Mouse (Mus musculus) embryonic facial prominence, embryonic 10.5 days (tissue): ENCODE measurements around the gene Sart1. TPM values are rescaled to one million over a fixed set of nuclear protein-coding genes. Genes with fewer than 3 reads are reported as not detected.

Experiments
- DNase-seq: peaks from one replicate; pipeline ENCODE4 v3.0.0-alpha.2; 2017; ENCODE audit warnings: low spot score
- H3K27ac ChIP-seq: fragments of 300-500 bp; sonication (generic); replicated peaks from 2 replicates; pipeline ENCODE4 v1.5.1; 2016; ENCODE audit warnings: mild to moderate bottlenecking
- H3K27me3 ChIP-seq: fragments of 300-500 bp; sonication (generic); replicated peaks from 2 replicates; pipeline ENCODE4 v1.6.1; 2016; ENCODE audit warnings: low read depth, mild to moderate bottlenecking; ENCODE audit not compliant: poor library complexity, severe bottlenecking
- H3K36me3 ChIP-seq: fragments of 300-500 bp; sonication (generic); replicated peaks from 2 replicates; pipeline ENCODE4 v1.6.1; 2016; ENCODE audit warnings: mild to moderate bottlenecking, moderate library complexity
- H3K4me1 ChIP-seq: fragments of 300-500 bp; sonication (generic); 2 replicates; pipeline ENCODE4 v1.6.1; 2016
- H3K4me3 ChIP-seq: fragments of 300-500 bp; sonication (generic); 2 replicates; pipeline ENCODE4 v1.5.1; 2016; ENCODE audit warnings: mild to moderate bottlenecking, moderate library complexity
- H3K9me3 ChIP-seq: fragments of 300-500 bp; sonication (generic); 2 replicates; pipeline ENCODE4 v1.6.1; 2016; ENCODE audit warnings: mild to moderate bottlenecking
- WGBS: fragments of 180-500 bp; shearing (Covaris S2); methylation state at CpG from one replicate; pipeline ENCODE4 v1.1.7; 2016; 5-methylcytosine and 5-hydroxymethylcytosine counted together
- polyA plus RNA-seq: library from polyadenylated mRNA; unstranded; fragments of >200 nt; fragmentation: Nextera tagmentation; extraction: Ambion mirVana; gene quantifications from 2 replicates; pipeline ENCODE4 v1.2.1, GENCODE M21; 2016

Sart1 gene
- polyA plus RNA-seq, 1 experiment from 2014 or later: 89.4 TPM

GRCm38 (mm10) chr19:5384715-5385114 is 3.8 kb downstream of the Sart1 start:
- WGBS: 94% methylated on average over 8 of the region's 8 CpGs
- no peaks in the 10 kb centered on the region for H3K9me3 ChIP-seq
- H3K27ac ChIP-seq: no peak overlapping the region
- peaks cover 23% of the 10 kb centered on the region for H3K4me1 ChIP-seq
- no peak overlapping the region for H3K4me3 ChIP-seq
- H3K36me3 ChIP-seq: peaks cover 72% of the 10 kb centered on the region
- DNase-seq: no peak
- H3K27me3 ChIP-seq: no peaks in the 10 kb centered on the region

GRCm38 (mm10) chr19:5383326-5383725 is 5.2 kb downstream of the Sart1 start:
- no peak overlapping the region for H3K27ac ChIP-seq
- no peak for DNase-seq
- H3K27me3 ChIP-seq: no peaks in the 10 kb centered on the region
- H3K4me3 ChIP-seq: no peak overlapping the region
- H3K9me3 ChIP-seq: no peaks in the 10 kb centered on the region
- 92% methylated on average over 12 of the region's 12 CpGs for WGBS
- H3K4me1 ChIP-seq: peaks cover 16% of the 10 kb centered on the region
- H3K36me3 ChIP-seq: peaks cover 85% of the 10 kb centered on the region

DNA sequence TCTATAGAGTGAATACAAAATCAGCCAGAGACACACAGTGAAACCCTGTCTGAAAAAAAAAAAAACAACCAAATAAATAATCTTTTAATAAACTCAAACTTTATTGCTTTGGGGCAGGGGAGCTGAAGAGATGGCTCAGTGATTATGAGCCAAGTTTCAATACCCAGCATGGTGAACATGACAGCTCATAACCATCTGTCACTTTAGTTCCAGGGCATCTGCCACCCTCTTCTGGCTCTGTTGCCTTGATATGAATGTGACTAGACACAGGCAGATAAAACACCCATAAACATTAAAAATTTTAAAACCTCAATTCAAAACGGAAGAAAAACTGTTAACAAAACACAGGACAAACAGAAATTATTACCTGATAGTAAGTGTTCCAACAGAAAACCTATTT is 11.1 kb downstream of the Sart1 start:
- no peaks in the 10 kb centered on the region for H3K9me3 ChIP-seq
- H3K27ac ChIP-seq: no peak overlapping the region
- H3K36me3 ChIP-seq: peaks cover 96% of the 10 kb centered on the region
- H3K4me3 ChIP-seq: no peak overlapping the region
- 93% methylated on average over 1 of the region's 1 CpGs for WGBS
- DNase-seq: no peak
- no peaks in the 10 kb centered on the region for H3K4me1 ChIP-seq
- H3K27me3 ChIP-seq: no peaks in the 10 kb centered on the region

DNA sequence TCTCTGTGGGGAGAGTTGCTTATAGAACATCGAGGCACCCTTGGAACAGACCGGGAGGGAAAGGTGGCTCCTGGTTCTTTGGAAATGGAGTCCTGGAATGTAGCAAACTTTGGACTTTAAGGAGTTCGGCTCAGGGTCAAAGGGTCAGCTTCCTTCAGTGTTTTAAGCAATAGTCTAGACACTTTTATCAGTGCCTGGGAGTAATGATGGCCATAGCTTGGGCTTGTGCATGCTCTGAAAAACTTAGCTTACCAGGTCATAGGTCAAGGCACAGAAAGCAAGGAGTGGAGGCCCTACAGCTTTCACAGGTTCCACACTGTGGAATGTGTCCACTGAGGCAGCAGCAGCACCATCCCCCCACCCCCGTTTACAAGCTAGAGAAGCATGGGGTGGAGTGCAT is 13.8 kb downstream of the Sart1 start:
- H3K4me1 ChIP-seq: no peaks in the 10 kb centered on the region
- no peaks in the 10 kb centered on the region for H3K27me3 ChIP-seq
- peaks cover 96% of the 10 kb centered on the region for H3K36me3 ChIP-seq
- no peak overlapping the region for H3K27ac ChIP-seq
- DNase-seq: no peak
- no peaks in the 10 kb centered on the region for H3K9me3 ChIP-seq
- 78% methylated on average over 4 of the region's 4 CpGs for WGBS
- 0 out of 2 replicates have a peak overlapping the region, but pooled peaks have one; percentile 8 for H3K4me3 ChIP-seq

GRCm38 (mm10) chr19:5374177-5374576 is 14.3 kb downstream of the Sart1 start:
- no peak for DNase-seq
- no peaks in the 10 kb centered on the region for H3K4me1 ChIP-seq
- 88% methylated on average over 4 of the region's 4 CpGs for WGBS

DNA sequence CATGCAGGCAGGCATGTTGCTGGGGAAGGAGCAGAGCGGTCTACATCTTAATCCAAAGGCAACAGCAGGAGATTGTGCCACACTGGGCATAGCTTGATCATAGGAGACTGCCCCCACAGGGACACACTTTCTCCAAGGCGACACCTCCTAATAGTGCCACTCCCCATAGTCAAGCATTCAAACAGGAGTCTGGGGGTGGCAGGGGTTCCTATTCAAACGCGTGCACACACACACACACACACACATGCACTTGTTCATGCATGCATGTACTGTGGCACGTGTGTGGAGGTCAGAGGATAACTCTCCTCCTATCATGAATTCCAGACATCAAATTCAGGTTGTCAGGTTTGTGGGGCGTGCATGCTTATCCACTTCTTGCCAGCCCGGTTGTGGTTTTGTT is 15.8 kb downstream of the Sart1 start:
- Histone ChIP-seq H3K4me3 (no peak overlapping the region), H3K27me3 (no peaks in the 10 kb centered on the region), H3K36me3 (peaks cover 96% of the 10 kb centered on the region), H3K4me1 (peaks cover 10% of the 10 kb centered on the region), H3K27ac (no peak overlapping the region), H3K9me3 (no peaks in the 10 kb centered on the region)
- WGBS: 90% methylated on average over 7 of the region's 7 CpGs
- no peak for DNase-seq

More at GRCm38 (mm10) chr19:5374177-5374576, 14.3 kb downstream of the Sart1 start:
- no peaks in the 10 kb centered on the region for H3K27me3 ChIP-seq
- H3K27ac ChIP-seq: no peak overlapping the region
- H3K36me3 ChIP-seq: peaks cover 96% of the 10 kb centered on the region
- no peak overlapping the region for H3K4me3 ChIP-seq
- no peaks in the 10 kb centered on the region for H3K9me3 ChIP-seq

- H3K36me3 ChIP-seq: peaks cover 79% of the 10 kb centered on the region
- H3K9me3 ChIP-seq: no peaks in the 10 kb centered on the region
- WGBS: 91% methylated on average over 3 of the region's 3 CpGs
- H3K27ac ChIP-seq: no peak overlapping the region
- no peak overlapping the region for H3K4me3 ChIP-seq
- H3K4me1 ChIP-seq: peaks cover 14% of the 10 kb centered on the region
- no peak for DNase-seq
- no peaks in the 10 kb centered on the region for H3K27me3 ChIP-seq
These were observed 17.6 kb downstream of the Sart1 start for GRCm38 (mm10) chr19:5370932-5371331.

DNA sequence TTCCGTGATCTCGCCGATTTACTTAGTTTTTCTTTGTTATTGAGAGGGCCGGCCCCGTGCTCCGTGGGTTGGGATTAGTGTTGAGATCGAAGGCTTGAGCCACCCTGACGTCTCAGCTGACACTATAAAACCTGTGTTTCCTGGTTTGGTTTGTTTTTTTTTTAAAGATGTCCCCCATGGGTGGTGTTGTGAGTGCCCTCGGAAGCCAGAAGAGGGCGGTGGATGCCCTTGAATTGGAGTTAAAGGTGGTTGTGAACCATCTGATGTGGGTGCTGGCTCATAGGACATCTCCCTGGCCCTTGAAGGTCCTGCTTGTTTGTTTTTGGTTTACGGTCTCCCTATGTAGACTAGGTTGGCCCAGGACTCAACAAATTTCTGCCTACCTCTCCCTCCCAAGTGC is 21.0 kb downstream of the Sart1 start:
- Histone ChIP-seq H3K9me3 (no peaks in the 10 kb centered on the region), H3K4me1 (peaks cover 20% of the 10 kb centered on the region), H3K36me3 (peaks cover 74% of the 10 kb centered on the region), H3K27ac (peak overlapping the region; percentile 99), H3K27me3 (no peaks in the 10 kb centered on the region), H3K4me3 (peak overlapping the region; percentile 97)
- WGBS: 11% methylated on average over 11 of the region's 11 CpGs
- peak; percentile 19 for DNase-seq

DNA sequence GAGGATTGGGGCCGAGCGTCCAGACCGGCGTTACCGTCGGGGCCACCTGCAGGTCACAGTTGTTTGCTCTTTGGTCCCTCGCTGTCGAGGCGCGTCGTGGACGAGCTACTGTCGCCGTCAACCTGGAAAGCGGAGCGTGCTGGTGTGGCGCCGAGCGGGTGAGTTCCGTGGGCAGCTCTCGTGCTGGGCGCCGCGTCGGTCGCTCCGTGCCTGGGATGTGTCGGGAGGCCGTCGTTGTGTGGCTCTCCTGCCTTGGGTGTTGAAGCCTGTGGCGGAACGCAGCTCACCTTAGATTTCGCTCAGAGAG is 21.5 kb downstream of the Sart1 start, which contains the start of gene Banf1:
Gene Banf1, minus strand, starts transcription at position 116 of the 307 bp plus-strand sequence.
- DNase-seq: no peak
- H3K9me3 ChIP-seq: no peaks in the 10 kb centered on the region
- no peaks in the 10 kb centered on the region for H3K27me3 ChIP-seq
- H3K4me3 ChIP-seq: peak within 1 kb of the TSS; percentile 97
- H3K36me3 ChIP-seq: peaks cover 69% of the 10 kb centered on the region
- under 1% methylated on average over 33 of the region's 33 CpGs for WGBS
- H3K4me1 ChIP-seq: peaks cover 20% of the 10 kb centered on the region
- peak within 1 kb of the TSS; percentile 99 for H3K27ac ChIP-seq

- Histone ChIP-seq H3K27ac (peak within 1 kb of the TSS; percentile 99), H3K9me3 (no peaks in the 10 kb centered on the region), H3K4me1 (peaks cover 20% of the 10 kb centered on the region), H3K4me3 (peak within 1 kb of the TSS; percentile 97), H3K36me3 (peaks cover 63% of the 10 kb centered on the region), H3K27me3 (no peaks in the 10 kb centered on the region)
- WGBS: under 1% methylated on average over 92 of the region's 92 CpGs
- peak; percentile 97 for DNase-seq
These were observed 22.1 kb downstream of the Sart1 start, which contains the start of gene Eif1ad for GRCm38 (mm10) chr19:5366175-5367052. TSS of gene Eif1ad (plus strand) at chr19:5366741.

- peaks cover 57% of the 10 kb centered on the region for H3K36me3 ChIP-seq
- H3K27ac ChIP-seq: peak overlapping the region; percentile 99
These were observed 22.8 kb downstream of the Sart1 start for GRCm38 (mm10) chr19:5365751-5366150.

DNA sequence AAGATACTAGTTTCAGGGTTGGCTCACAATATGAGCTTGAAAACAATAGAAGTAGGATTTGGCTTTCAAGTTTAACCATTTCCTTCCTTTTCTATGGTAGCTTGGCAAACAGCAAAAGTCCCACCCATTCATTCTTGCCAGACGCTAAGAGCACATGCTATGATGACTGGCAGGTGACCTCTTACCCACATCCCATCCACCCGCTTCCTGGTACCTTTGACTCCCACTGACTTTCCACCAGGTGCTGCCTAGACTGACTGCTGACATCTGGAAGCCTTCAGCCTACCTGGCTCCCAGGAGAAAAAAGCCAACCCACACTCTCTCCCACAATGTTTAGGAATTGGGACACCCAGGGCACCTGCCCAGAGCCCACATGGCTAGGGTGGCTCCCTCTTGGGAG is 24.4 kb downstream of the Sart1 start:
- Histone ChIP-seq H3K27me3 (no peaks in the 10 kb centered on the region), H3K36me3 (peaks cover 47% of the 10 kb centered on the region), H3K4me3 (0 out of 2 replicates have a peak overlapping the region, but pooled peaks have one; percentile 11), H3K9me3 (no peaks in the 10 kb centered on the region), H3K27ac (no peak overlapping the region), H3K4me1 (peaks cover 20% of the 10 kb centered on the region)
- DNase-seq: no peak
- WGBS: 91% methylated on average over 2 of the region's 2 CpGs

More at GRCm38 (mm10) chr19:5365751-5366150, 22.8 kb downstream of the Sart1 start:
- peaks cover 20% of the 10 kb centered on the region for H3K4me1 ChIP-seq
- DNase-seq: no peak
- no peaks in the 10 kb centered on the region for H3K27me3 ChIP-seq
- WGBS: 18% methylated on average over 11 of the region's 11 CpGs
- no peaks in the 10 kb centered on the region for H3K9me3 ChIP-seq
- peak overlapping the region; percentile 97 for H3K4me3 ChIP-seq

DNA sequence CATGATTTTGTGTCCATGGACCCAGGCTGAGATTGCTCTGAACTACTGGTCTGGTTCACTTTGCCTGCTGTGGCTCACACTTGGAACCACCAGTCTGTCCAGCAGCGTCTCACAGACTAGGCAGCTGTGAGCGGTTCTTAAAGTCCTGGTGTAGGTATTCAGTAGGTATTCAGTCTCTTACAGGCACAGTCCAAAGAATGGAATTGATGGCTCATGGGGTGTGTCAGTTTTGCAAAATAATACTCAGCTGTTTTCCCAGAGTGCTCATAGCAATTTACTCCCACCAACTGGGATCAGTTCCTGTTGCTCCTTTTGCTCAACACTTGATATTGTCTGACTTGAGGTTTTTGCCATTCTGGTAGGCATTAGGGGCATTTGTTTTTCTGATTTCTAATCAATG is 26.3 kb downstream of the Sart1 start:
- Histone ChIP-seq H3K27me3 (no peaks in the 10 kb centered on the region), H3K4me3 (no peak overlapping the region), H3K4me1 (peaks cover 7% of the 10 kb centered on the region), H3K27ac (no peak overlapping the region), H3K9me3 (no peaks in the 10 kb centered on the region), H3K36me3 (peaks cover 33% of the 10 kb centered on the region)
- DNase-seq: no peak
- WGBS: 87% methylated on average over 2 of the region's 2 CpGs
